Mouse (Mus musculus) MEL (cell line): ENCODE results near the gene Ddit4. TPM values are rescaled to one million over a fixed set of nuclear protein-coding genes. Genes with fewer than 3 reads are reported as not detected.

Experiments
- DNase-seq: peaks from one replicate; pipeline ENCODE4 v3.0.0; 2011; ENCODE audit warnings: low read depth, low spot score
- H3K27ac ChIP-seq: 2 replicates; pipeline ENCODE4 v1.5.1; 2012; ENCODE audit warnings: low read depth, mild to moderate bottlenecking, control low read depth, low read length, moderate library complexity; ENCODE audit not compliant: control insufficient read depth
- H3K27me3 ChIP-seq, 2 experiments: fragments of 150-350 bp in 1 of 2; sonication (generic) in 1 of 2; 2 replicates each; pipeline ENCODE4 v1.6.1; 2012; ENCODE audit warnings: low read length in 2 of 2, mild to moderate bottlenecking in 2 of 2, improper control_type of control experiment in 1 of 2, moderate library complexity in 1 of 2; ENCODE audit not compliant: insufficient read depth in 2 of 2, control insufficient read depth in 1 of 2
- H3K36me3 ChIP-seq, 2 experiments: 2 replicates each; pipeline ENCODE4 v1.6.1; 2012 to 2014; ENCODE audit warnings: low read length in 2 of 2, improper control_type of control experiment in 1 of 2, inconsistent platforms in 1 of 2, mild to moderate bottlenecking in 1 of 2; ENCODE audit not compliant: insufficient read depth in 2 of 2, control insufficient read depth in 1 of 2
- H3K4me1 ChIP-seq, 2 experiments: fragments of 150-350 bp in 1 of 2; sonication (generic) in 1 of 2; 2 replicates each; pipeline ENCODE4 v1.6.1; 2012; ENCODE audit warnings: low read length in 2 of 2, improper control_type of control experiment in 1 of 2, mild to moderate bottlenecking in 1 of 2; ENCODE audit not compliant: insufficient read depth in 2 of 2, control insufficient read depth in 1 of 2
- H3K4me3 ChIP-seq, 2 experiments: fragments of 150-350 bp in 1 of 2; sonication (generic) in 1 of 2; 2 replicates each; pipeline ENCODE4 v1.5.1; 2012; ENCODE audit warnings: low read depth in 2 of 2, low read length in 2 of 2, mild to moderate bottlenecking in 2 of 2, moderate library complexity in 2 of 2, control low read depth in 1 of 2, improper control_type of control experiment in 1 of 2; ENCODE audit not compliant: control insufficient read depth in 1 of 2, insufficient read depth in 1 of 2
- H3K79me2 ChIP-seq: 2 replicates; pipeline ENCODE4 v1.6.1; 2012; ENCODE audit warnings: mild to moderate bottlenecking, low read length, moderate library complexity; ENCODE audit not compliant: control insufficient read depth, poor library complexity, insufficient read depth
- H3K9ac ChIP-seq: 2 replicates; pipeline ENCODE4 v1.6.1; 2012; ENCODE audit warnings: low read depth, mild to moderate bottlenecking, control low read depth, low read length, moderate library complexity; ENCODE audit not compliant: control insufficient read depth, poor library complexity, severe bottlenecking
- H3K9me3 ChIP-seq: fragments of 150-350 bp; sonication (generic); replicated peaks from 2 replicates; pipeline ENCODE4 v1.6.1; 2012; ENCODE audit warnings: mild to moderate bottlenecking, low read length, improper control_type of control experiment, moderate library complexity; ENCODE audit not compliant: insufficient read depth
- CTCF ChIP-seq, 3 experiments: IDR thresholded peaks in 2 of 3; conservative IDR thresholded peaks in 1 of 3; 2 replicates each; pipeline ENCODE4 v1.5.1; 2011 to 2012; ENCODE audit warnings: low read length in 3 of 3, low read depth in 2 of 3, mild to moderate bottlenecking in 2 of 3, improper control_type of control experiment in 1 of 3, inconsistent platforms in 1 of 3, mixed read lengths in 1 of 3, moderate library complexity in 1 of 3; ENCODE audit not compliant: control insufficient read depth in 1 of 3, insufficient read depth in 1 of 3, poor library complexity in 1 of 3, severe bottlenecking in 1 of 3
- EP300 ChIP-seq, 2 experiments: IDR thresholded peaks; 2 replicates each; pipeline ENCODE4 v1.6.1; 2011; ENCODE audit warnings: improper control_type of control experiment in 2 of 2, low read length in 2 of 2, low read depth in 1 of 2, mild to moderate bottlenecking in 1 of 2
- GABPA ChIP-seq: IDR thresholded peaks from 2 replicates; pipeline ENCODE4 v1.6.1; 2012; ENCODE audit warnings: low read depth, mild to moderate bottlenecking, inconsistent platforms, low read length, improper control_type of control experiment, moderate library complexity
- HCFC1 ChIP-seq: IDR thresholded peaks from 2 replicates; pipeline ENCODE4 v1.6.1; 2012; ENCODE audit warnings: low read depth, mild to moderate bottlenecking, inconsistent platforms, low read length, improper control_type of control experiment, moderate library complexity
- MAX ChIP-seq: IDR thresholded peaks from 2 replicates; pipeline ENCODE4 v1.6.1; 2011; ENCODE audit warnings: low read length, improper control_type of control experiment
- MAZ ChIP-seq: IDR thresholded peaks from 2 replicates; pipeline ENCODE4 v1.6.1; 2012; ENCODE audit warnings: low read depth, mild to moderate bottlenecking, inconsistent platforms, low read length, improper control_type of control experiment
- MEF2A ChIP-seq: IDR thresholded peaks from 2 replicates; pipeline ENCODE4 v1.6.1; 2014; ENCODE audit warnings: low read depth, mild to moderate bottlenecking, inconsistent platforms, low read length, improper control_type of control experiment; ENCODE audit not compliant: poor library complexity, insufficient replicate concordance, severe bottlenecking; ENCODE audit errors: extremely low read depth
- MYB ChIP-seq: IDR thresholded peaks from 2 replicates; pipeline ENCODE4 v1.6.1; 2011; ENCODE audit warnings: mild to moderate bottlenecking, low read depth, low read length, improper control_type of control experiment
- NELFE ChIP-seq: IDR thresholded peaks from 2 replicates; pipeline ENCODE4 v1.6.1; 2011; ENCODE audit warnings: low read depth, low read length, improper control_type of control experiment
- NRF1 ChIP-seq: IDR thresholded peaks from 2 replicates; pipeline ENCODE4 v1.6.1; 2014; ENCODE audit warnings: low read depth, mild to moderate bottlenecking, inconsistent platforms, low read length, improper control_type of control experiment, moderate library complexity; ENCODE audit not compliant: poor library complexity, insufficient read depth, severe bottlenecking
- POLR2AphosphoS2 ChIP-seq: IDR thresholded peaks from 2 replicates; pipeline ENCODE4 v1.6.1; 2011; ENCODE audit warnings: low read length, improper control_type of control experiment
- POLR2AphosphoS5 ChIP-seq: IDR thresholded peaks from 2 replicates; pipeline ENCODE4 v1.6.1; 2012; ENCODE audit warnings: low read depth, borderline replicate concordance, mild to moderate bottlenecking, inconsistent platforms, low read length, moderate library complexity, mixed read lengths
- SIN3A ChIP-seq: IDR thresholded peaks from 2 replicates; pipeline ENCODE4 v1.6.1; 2012; ENCODE audit warnings: low read length, improper control_type of control experiment, inconsistent platforms
- SMC3 ChIP-seq: IDR thresholded peaks from 2 replicates; pipeline ENCODE4 v1.6.1; 2011; ENCODE audit warnings: low read depth, low read length, improper control_type of control experiment
- TAL1 ChIP-seq: IDR thresholded peaks from 2 replicates; pipeline ENCODE4 v1.6.1; 2012; ENCODE audit warnings: mild to moderate bottlenecking, inconsistent platforms, low read length, moderate library complexity, mixed read lengths
- TCF12 ChIP-seq: IDR thresholded peaks from 2 replicates; pipeline ENCODE4 v1.6.1; 2014; ENCODE audit warnings: low read depth, mild to moderate bottlenecking, inconsistent platforms, low read length, improper control_type of control experiment, moderate library complexity
- UBTF ChIP-seq: IDR thresholded peaks from 2 replicates; pipeline ENCODE4 v1.6.1; 2012; ENCODE audit warnings: low read depth, mild to moderate bottlenecking, inconsistent platforms, low read length, improper control_type of control experiment, moderate library complexity, borderline replicate concordance; ENCODE audit not compliant: insufficient read depth
- USF1 ChIP-seq: IDR thresholded peaks from 2 replicates; pipeline ENCODE4 v1.6.1; 2014; ENCODE audit warnings: low read depth, mild to moderate bottlenecking, inconsistent platforms, low read length, improper control_type of control experiment, moderate library complexity
- ZKSCAN1 ChIP-seq: IDR thresholded peaks from 2 replicates; pipeline ENCODE4 v1.6.1; 2012; ENCODE audit warnings: low read depth, mild to moderate bottlenecking, inconsistent platforms, low read length, improper control_type of control experiment, moderate library complexity
- ZMIZ1 ChIP-seq: IDR thresholded peaks from 2 replicates; pipeline ENCODE4 v1.6.1; 2012; ENCODE audit warnings: low read depth, mild to moderate bottlenecking, inconsistent platforms, low read length, improper control_type of control experiment, moderate library complexity
- polyA plus RNA-seq, 2 experiments: library from polyadenylated mRNA; stranded (reverse) in 1 of 2; unstranded in 1 of 2; fragments of >175 nt in 1 of 2; fragments of >200 nt in 1 of 2; gene quantifications; 2 replicates each; pipeline versions ENCODE4 v1.2.1 to v1.2.4; 2012; ENCODE audit warnings: low replicate concordance in 2 of 2, low read depth in 1 of 2; ENCODE audit not compliant: insufficient read length in 2 of 2, insufficient read depth in 1 of 2, missing spikeins in 1 of 2
- total RNA-seq: library from RNA; depleted of rRNA; stranded (reverse); fragments of 300-350 nt; gene quantifications from 2 replicates; pipeline ENCODE4 v1.2.3, GENCODE M21; 2012

Gene Ddit4
- total and polyA plus RNA-seq, 3 experiments = 2.6 to 11.6 TPM; not detected in 1

DNA sequence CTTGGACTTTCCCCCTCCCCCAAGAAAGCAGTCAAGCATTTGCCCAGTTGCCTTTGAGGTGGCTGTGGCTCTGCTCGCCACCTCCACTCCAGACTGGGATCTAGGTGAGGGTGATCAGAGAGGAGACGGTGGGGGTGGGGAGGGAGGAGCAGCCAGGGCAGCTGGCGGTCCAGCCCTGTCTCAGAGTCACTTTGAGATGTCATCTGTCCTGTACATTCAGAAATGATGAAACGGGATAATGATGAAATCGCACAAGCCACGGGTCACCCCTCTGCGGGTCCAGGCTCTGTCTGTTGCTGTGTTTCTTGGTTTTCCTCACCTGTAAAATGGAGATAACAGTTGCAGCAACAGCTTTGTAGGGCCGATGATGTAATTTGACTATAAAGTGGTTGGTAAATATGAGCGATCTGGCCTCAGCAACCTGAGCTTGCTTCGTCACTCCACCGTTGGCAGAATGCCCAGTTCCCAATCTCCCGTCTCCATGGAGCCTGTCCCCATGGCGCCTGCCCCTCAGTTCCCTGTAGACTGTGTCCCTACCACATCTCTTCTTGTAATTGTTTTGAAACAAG lies 8.1 kb downstream of the Ddit4 start (continued):
- peak; percentile 81 for TF ChIP-seq TCF12

DNA sequence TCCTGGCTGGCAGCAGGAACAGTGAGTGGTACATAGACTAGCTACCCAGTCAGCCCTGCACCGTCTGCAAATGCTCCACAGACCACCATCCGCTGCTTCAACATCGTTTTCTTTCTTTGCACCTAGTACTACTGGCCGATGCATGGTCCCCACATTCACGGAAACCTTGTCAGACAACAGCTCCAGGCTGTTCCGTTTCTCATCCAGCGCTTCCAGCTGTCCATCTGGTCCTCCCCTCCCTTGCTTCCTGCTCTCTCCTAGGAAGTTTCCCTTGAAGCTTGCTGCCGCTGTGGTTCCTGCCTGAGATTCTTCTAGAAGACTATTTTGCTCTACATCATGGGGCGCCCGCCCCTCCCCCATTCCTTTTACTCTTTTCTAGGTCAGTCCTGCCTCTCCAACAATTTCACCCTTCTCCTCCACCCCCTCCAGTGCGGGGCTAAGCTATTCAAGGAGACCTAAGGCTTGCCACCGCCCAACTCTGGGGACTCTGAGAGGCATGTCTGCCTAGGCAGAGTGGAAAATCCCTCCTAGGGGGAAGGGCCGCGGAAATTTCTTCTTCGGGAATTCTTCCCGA lies 8.7 kb downstream of the Ddit4 start:
- H3K27ac ChIP-seq = peak overlapping the region; percentile 72
- H3K9me3 ChIP-seq = no peaks in the 10 kb centered on the region
- H3K4me1 ChIP-seq = peaks cover 17 to 28% of the 10 kb centered on the region in 2 experiments
- no peaks in the 10 kb centered on the region for H3K27me3 ChIP-seq
- peak overlapping the region; percentile 17 to 29; a peak in 3 of 4 replicates for H3K4me3 ChIP-seq
- peak; percentile 45 for DNase-seq
- TF ChIP-seq NELFE = no peak
- TF ChIP-seq MAZ = no peak
- TF ChIP-seq SMC3 = no peak
- TF ChIP-seq USF1 = no peak
- no peak for TF ChIP-seq SIN3A
- no peak for TF ChIP-seq EP300 (IDR thresholded peaks at IDR 0.05; ENCODE audit: low read depth in 1 of 2, low read length in 2 of 2)
- no peak for TF ChIP-seq ZKSCAN1
- no peak for TF ChIP-seq UBTF
- no peak for TF ChIP-seq HCFC1
- no peak for TF ChIP-seq ZMIZ1
- TF ChIP-seq POLR2AphosphoS5 = no peak
- no peak for TF ChIP-seq TAL1
- TF ChIP-seq MYB = no peak
- no peak for TF ChIP-seq MEF2A
- TF ChIP-seq GABPA = no peak
- TF ChIP-seq CTCF (IDR thresholded peaks at IDR 0.05 in 2 of 3, conservative IDR thresholded peaks at IDR 0.05 in 1 of 3; ENCODE audit: control insufficient read depth in 1 of 3, insufficient read depth in 1 of 3, low read depth in 2 of 3, low read length in 3 of 3, poor library complexity in 1 of 3, severe bottlenecking in 1 of 3) = no peak
- TF ChIP-seq, all 39 proteins: peak for 0
- peaks cover 0 to 15% of the 10 kb centered on the region in 2 experiments; a peak in 2 of 4 replicates for H3K36me3 ChIP-seq
- H3K79me2 ChIP-seq = no peaks in the 10 kb centered on the region
- peak overlapping the region; percentile 40 for H3K9ac ChIP-seq

DNA sequence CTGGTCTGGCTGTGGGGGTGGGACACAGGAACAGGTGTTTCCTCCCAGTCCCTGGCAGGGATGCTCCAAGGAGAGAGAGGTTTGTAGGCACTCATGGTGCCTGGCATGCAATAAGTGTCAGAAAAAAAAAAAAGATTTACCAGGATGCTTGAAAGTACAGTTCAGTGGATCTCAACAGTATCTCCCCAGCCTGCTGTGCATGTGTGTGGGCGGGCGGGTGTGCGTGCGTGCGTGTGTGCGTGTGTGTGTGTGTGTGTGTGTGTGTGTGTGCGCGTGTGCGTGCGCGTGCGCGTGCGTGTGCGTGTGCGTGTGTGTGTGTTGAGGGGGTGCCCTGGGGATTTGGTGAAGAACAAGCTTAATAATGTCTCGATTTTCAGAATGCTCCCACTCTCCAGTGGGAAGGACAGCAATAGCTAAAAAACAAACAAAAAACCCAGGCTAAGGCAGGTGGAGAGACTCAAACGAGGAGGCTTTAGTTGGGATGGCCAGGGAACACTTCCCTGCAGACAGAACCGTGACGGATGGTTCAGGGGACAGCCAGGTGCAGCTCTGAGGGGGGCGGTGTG lies 9.3 kb downstream of the Ddit4 start:
- TF ChIP-seq MAX (no peak), POLR2AphosphoS2 (no peak), TCF12 (no peak), POLR2AphosphoS5 (no peak), NRF1 (no peak)
- no peak overlapping the region for H3K27ac ChIP-seq
- no peak for DNase-seq
- H3K9ac ChIP-seq = no peak overlapping the region
- peaks cover 15 to 28% of the 10 kb centered on the region in 2 experiments for H3K4me1 ChIP-seq
- no peaks in the 10 kb centered on the region for H3K27me3 ChIP-seq
- H3K79me2 ChIP-seq = no peaks in the 10 kb centered on the region
- no peaks in the 10 kb centered on the region for H3K9me3 ChIP-seq
- peaks cover 0 to 15% of the 10 kb centered on the region in 2 experiments; a peak in 2 of 4 replicates for H3K36me3 ChIP-seq
- no peak overlapping the region for H3K4me3 ChIP-seq
